Mouse (Mus musculus) midbrain, postnatal 0 days (tissue): Measurements from ENCODE around the gene Arsb. TPM values are rescaled to one million over a fixed set of nuclear protein-coding genes. Genes with fewer than 3 reads are reported as not detected.

ENCODE experiments used
- ATAC-seq: fragments of 200-750 bp; cut with Nextera tagmentation; 2 replicates; pipeline ENCODE4 v1.8.0; 2017; ENCODE audit warnings: moderate number of reproducible peaks, mild to moderate bottlenecking, moderate TSS enrichment, moderate library complexity; ENCODE audit not compliant: low FRiP score
- DNase-seq: peaks from one replicate; pipeline ENCODE4 v3.0.0-alpha.2; 2015; ENCODE audit warnings: low spot score
- H3K27ac ChIP-seq: fragments of 300-500 bp; sonication (generic); 2 replicates; pipeline ENCODE4 v1.5.1; 2014; ENCODE audit warnings: low read depth, mild to moderate bottlenecking, low read length, mixed read lengths
- H3K27me3 ChIP-seq: fragments of 300-500 bp; sonication (generic); 2 replicates; pipeline ENCODE4 v1.6.1; 2014; ENCODE audit warnings: low read length, control low read depth, mixed read lengths; ENCODE audit not compliant: insufficient read depth
- H3K36me3 ChIP-seq: fragments of 300-500 bp; sonication (generic); 2 replicates; pipeline ENCODE4 v1.6.1; 2014; ENCODE audit warnings: low read length, control low read depth, mixed read lengths; ENCODE audit not compliant: insufficient read depth
- H3K4me1 ChIP-seq: fragments of 300-500 bp; sonication (generic); 2 replicates; pipeline ENCODE4 v1.6.1; 2014; ENCODE audit warnings: mild to moderate bottlenecking, control low read depth, antibody characterized with exemption, low read length, mixed read lengths; ENCODE audit not compliant: insufficient read depth
- H3K4me2 ChIP-seq: fragments of 300-500 bp; sonication (generic); 2 replicates; pipeline ENCODE4 v1.6.1; 2014; ENCODE audit warnings: low read depth, mild to moderate bottlenecking, low read length, mixed read lengths; ENCODE audit not compliant: poor library complexity, severe bottlenecking
- H3K4me3 ChIP-seq: fragments of 300-500 bp; sonication (generic); 2 replicates; pipeline ENCODE4 v1.5.1; 2014; ENCODE audit warnings: low read depth, mild to moderate bottlenecking, low read length, moderate library complexity
- H3K9ac ChIP-seq: fragments of 300-500 bp; sonication (generic); replicated peaks from 2 replicates; pipeline ENCODE4 v1.6.1; 2014; ENCODE audit warnings: mild to moderate bottlenecking, low read length, moderate library complexity, mixed read lengths; ENCODE audit not compliant: poor library complexity, severe bottlenecking
- H3K9me3 ChIP-seq: fragments of 300-500 bp; sonication (generic); 2 replicates; pipeline ENCODE4 v1.6.1; 2016; ENCODE audit warnings: low read length, control low read depth
- CTCF ChIP-seq: IDR thresholded peaks from 2 replicates; pipeline ENCODE4 v1.5.1; 2016; ENCODE audit warnings: antibody characterized with exemption, mild to moderate bottlenecking
- WGBS: fragments of 180-500 bp; shearing (Covaris S2); extraction: QIAGEN DNeasy Blood & Tissue Kit; methylation state at CpG from one replicate; pipeline ENCODE4 v1.1.7; 2014; 5-methylcytosine and 5-hydroxymethylcytosine counted together
- microRNA-seq: library from miRNA; unstranded; fragments of <30 nt; microRNA quantifications from one replicate; pipeline ENCODE4, GENCODE M21; 2016; ENCODE audit warnings: borderline number of aligned reads
- polyA plus RNA-seq: library from polyadenylated mRNA; unstranded; fragments of >200 nt; fragmentation: Nextera tagmentation; extraction: Ambion mirVana; gene quantifications from 2 replicates; pipeline ENCODE4 v1.2.1, GENCODE M21; 2015
- total RNA-seq: library from RNA; depleted of rRNA; stranded (reverse); fragments of >200 nt; gene quantifications from 2 replicates; pipeline ENCODE4 v1.2.3, GENCODE M21; 2014; rRNA removed

Arsb gene
- total and polyA plus RNA-seq, 2 experiments from 2014 or later: 13.1 to 15.2 TPM

DNA sequence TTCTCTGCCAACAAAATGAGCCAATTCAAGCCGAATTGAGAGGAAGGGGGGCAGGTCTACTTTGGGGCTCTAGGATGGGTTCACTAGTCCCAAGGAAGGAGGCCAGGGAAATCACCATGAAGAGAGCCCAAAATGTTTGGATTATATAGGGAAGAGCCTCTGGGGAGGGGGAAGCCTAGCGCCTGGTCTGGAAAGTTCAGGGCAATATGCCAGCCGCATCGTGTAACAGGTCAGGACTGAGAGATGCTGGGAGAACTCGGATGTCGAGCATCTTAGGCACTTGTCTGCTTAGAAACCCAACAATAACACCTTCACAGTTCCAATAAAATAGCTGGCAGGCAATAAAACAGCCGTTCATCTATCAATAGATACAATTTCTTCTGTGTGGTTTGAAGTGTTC is 216.2 kb downstream of the Arsb start:
- no peaks in the 10 kb centered on the region for H3K27me3 ChIP-seq
- H3K4me3 ChIP-seq: no peak overlapping the region
- H3K27ac ChIP-seq: no peak overlapping the region
- no peaks in the 10 kb centered on the region for H3K9me3 ChIP-seq
- no peak overlapping the region for H3K4me2 ChIP-seq
- H3K4me1 ChIP-seq: no peaks in the 10 kb centered on the region
- no peak for TF ChIP-seq CTCF
- H3K36me3 ChIP-seq: no peaks in the 10 kb centered on the region
- DNase-seq (no peak), ATAC-seq (no peak)
- WGBS: 84% methylated on average over 7 of the region's 7 CpGs
- H3K9ac ChIP-seq: no peak overlapping the region

DNA sequence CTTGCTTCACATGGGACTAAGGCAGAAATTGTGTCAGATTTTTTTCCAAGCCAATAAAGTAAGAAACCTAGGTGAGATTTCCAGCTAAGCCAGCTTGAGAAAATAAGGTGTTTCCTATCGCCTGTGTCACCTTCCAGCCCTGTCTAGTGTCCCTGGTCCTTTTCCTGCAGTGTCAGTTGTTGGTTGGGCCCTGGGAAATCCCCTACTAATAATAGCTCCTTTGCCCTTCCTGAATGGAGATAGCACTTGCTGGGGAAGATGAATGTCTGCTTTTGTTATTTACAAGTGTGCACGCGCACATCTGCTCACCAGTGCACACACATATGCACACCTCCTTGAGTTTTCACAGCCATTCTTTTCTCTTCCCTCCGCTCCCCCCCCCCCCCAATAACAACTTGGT is 217.8 kb downstream of the Arsb start:
- no peak overlapping the region for H3K4me3 ChIP-seq
- TF ChIP-seq CTCF: no peak
- H3K27ac ChIP-seq: no peak overlapping the region
- H3K27me3 ChIP-seq: no peaks in the 10 kb centered on the region
- H3K4me1 ChIP-seq: no peaks in the 10 kb centered on the region
- no peaks in the 10 kb centered on the region for H3K36me3 ChIP-seq
- no peak overlapping the region for H3K4me2 ChIP-seq
- DNase-seq (no peak), ATAC-seq (no peak)
- WGBS: 81% methylated on average over 3 of the region's 4 CpGs
- H3K9ac ChIP-seq: no peak overlapping the region
- H3K9me3 ChIP-seq: no peaks in the 10 kb centered on the region

DNA sequence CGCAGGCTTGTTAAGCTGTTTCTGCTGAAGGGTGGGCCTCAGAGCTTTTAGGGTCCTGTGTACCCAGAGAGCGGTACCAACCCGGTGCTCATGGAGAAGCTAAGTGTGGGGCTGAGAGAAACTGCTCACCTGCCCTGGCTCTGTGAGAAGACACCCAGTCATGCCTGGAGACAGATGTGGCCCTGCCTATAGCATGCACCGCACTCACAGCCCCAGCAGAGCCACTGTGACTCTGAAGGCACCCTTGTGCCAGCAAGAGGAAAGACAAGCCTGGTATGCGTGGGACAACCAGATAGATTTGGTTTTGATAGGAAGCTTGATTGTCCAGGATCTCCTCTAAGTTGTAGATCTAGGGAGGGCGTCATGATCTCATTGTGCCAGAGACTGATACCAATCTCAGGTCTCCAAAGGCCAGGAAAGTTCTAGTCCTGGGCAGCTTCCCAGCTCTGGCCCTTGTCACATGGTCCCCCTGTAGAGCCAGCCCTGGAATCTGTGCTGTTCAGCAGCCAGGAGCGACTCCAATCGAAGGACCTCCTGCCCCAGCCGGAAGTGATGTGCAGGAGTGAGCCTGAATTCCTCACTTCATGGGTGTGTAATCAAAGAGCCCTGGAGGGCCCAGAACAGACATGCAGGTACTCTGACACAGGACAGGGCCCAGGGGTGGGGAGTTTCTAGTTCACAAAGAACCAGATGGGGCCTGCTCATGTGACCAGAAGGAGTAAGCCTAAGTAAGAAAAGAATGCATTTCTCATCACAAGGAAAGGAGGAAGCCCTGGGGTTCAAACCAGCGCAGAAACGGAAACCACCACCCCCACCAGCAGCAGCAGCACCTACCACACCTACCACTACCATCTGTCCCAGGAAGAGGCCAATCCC is 218.5 kb downstream of the Arsb start:
- Histone ChIP-seq H3K4me3 (no peak overlapping the region), H3K27ac (no peak overlapping the region), H3K9me3 (no peaks in the 10 kb centered on the region), H3K9ac (no peak overlapping the region), H3K4me1 (no peaks in the 10 kb centered on the region), H3K36me3 (no peaks in the 10 kb centered on the region), H3K4me2 (no peak overlapping the region), H3K27me3 (no peaks in the 10 kb centered on the region)
- DNase-seq: no peak
- WGBS: 84% methylated on average over 11 of the region's 11 CpGs
- no peak for ATAC-seq
- TF ChIP-seq CTCF: no peak

DNA sequence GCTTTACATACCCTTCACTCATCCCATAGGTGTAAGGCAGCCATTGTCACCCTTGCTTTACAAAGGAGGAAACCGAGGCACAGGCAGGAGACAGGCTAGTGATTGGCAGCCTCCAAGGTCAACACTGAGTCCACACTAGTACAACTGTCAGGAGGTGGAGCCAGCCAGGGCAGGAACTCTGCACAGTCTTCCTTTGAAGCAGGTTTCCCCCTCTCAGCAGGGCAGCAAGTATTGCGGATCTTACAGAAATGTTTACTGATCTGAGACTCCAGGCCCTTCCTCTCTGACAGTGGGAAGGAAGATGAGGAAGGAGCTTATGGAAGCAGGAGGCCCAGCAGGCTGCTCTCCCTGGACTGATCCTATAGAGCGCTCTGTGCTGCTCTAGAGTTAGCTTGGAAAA is 219.4 kb downstream of the Arsb start:
- Histone ChIP-seq H3K4me2 (no peak overlapping the region), H3K9me3 (no peaks in the 10 kb centered on the region), H3K27me3 (no peaks in the 10 kb centered on the region), H3K4me3 (no peak overlapping the region), H3K9ac (no peak overlapping the region), H3K36me3 (no peaks in the 10 kb centered on the region), H3K4me1 (no peaks in the 10 kb centered on the region), H3K27ac (no peak overlapping the region)
- ATAC-seq (no peak), DNase-seq (no peak)
- WGBS: 90% methylated on average over 3 of the region's 3 CpGs
- no peak for TF ChIP-seq CTCF

DNA sequence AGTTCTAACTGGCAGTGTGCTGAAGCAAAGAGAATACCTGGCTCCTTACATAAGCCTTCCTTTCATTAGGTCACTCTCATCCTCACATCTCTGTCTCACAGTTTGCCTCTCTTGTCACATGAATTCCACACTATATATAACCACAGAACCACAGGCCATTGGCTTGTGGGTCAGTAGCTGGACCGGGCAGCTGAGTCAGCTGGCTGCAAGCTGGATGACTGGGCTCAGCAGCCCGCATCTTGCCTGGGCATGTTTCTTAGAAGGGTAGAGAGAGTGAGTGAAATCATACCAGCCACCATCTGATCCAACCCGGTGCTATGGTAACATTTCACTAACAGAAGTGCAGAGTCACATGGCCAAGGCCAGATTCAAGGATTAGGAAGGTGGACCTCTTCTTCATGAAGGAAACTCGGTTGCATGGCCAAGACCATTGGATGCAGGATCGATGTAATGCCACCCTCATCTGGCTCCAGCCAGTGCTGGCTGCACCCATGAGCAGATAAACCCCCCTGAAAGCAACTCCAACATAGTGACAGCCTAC is 221.0 kb downstream of the Arsb start:
- no peaks in the 10 kb centered on the region for H3K27me3 ChIP-seq
- no peaks in the 10 kb centered on the region for H3K4me1 ChIP-seq
- H3K4me2 ChIP-seq: no peak overlapping the region
- H3K36me3 ChIP-seq: no peaks in the 10 kb centered on the region
- no peak overlapping the region for H3K4me3 ChIP-seq
- DNase-seq: no peak
- TF ChIP-seq CTCF: no peak
- no peaks in the 10 kb centered on the region for H3K9me3 ChIP-seq
- WGBS: 94% methylated on average over 5 of the region's 5 CpGs
- no peak overlapping the region for H3K27ac ChIP-seq
- no peak overlapping the region for H3K9ac ChIP-seq
- ATAC-seq: no peak

Small RNA genes lying within 50 kb of the gene (microRNA-seq; reads per million reads assigned to microRNA genes)
- gene Gm25534: not detected
- not detected for gene Mir5624

Other genes with a start within 250 kb of the Arsb start
- 0.16 TPM in 1 of 2 replicates, not detected in the other for gene Bhmt, start 133.7 kb upstream of the Arsb start, total RNA-seq
- not detected in 2 replicates for gene Bhmt, start 133.7 kb upstream of the Arsb start, polyA plus RNA-seq
- not detected in 2 replicates for gene Bhmt2, start 97.3 kb upstream of the Arsb start, total RNA-seq
- gene Bhmt2, start 97.3 kb upstream of the Arsb start, polyA plus RNA-seq: not detected in 2 replicates
- 0.28 TPM in 1 of 2 replicates, not detected in the other for gene Dmgdh, start 97.2 kb upstream of the Arsb start, total RNA-seq
- gene Dmgdh, start 97.2 kb upstream of the Arsb start, polyA plus RNA-seq: 0.17 and 0.19 TPM in 2 replicates